In the genomic region with DNA sequence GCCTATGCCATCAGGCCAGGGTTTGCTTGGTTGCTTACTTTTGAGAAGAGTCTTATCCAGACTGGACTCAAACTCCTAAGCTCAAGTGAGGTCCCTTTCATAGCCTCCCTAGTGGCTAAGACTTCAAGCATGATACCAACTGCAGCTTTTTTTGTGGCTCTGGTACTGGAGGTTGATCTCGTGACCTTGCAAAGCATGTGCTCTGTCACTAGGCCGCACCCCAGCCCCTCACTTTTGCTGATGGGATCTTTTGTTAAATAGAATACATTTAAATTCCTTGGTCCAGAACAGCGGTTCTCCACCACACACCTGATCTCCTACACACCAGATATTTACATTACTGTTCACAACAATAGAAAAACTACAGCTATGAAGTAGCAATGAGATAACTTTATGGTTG, we compare ENCODE assay signal across 19 mouse cellular contexts. TPM values are rescaled to one million over a fixed set of nuclear protein-coding genes. Genes with fewer than 3 reads are reported as not detected.
A peak's percentile ranks its signal among the peaks of the same experiment; 100 is the strongest.
DNase-seq lines count a peak whose midpoint lies in the region.
"Had no signal": no experiment of that assay in that cellular context is flagged by ENCODE, and none has a peak within 500 bp of the region (broad histone marks: within the 10 kb centered on the region; RNA-seq: fewer than 3 reads in every experiment).

No protein-coding gene starts in this region.

- peak; percentile 36 for DNase-seq in ES-CJ7 (ENCODE audit: low read depth, low spot score)
- peak; percentile 57 for DNase-seq in R1 (ENCODE audit: low read depth, low spot score)
- peak; percentile 64 for DNase-seq in ZHBTc4 (ENCODE audit: low read depth, low spot score)
- no peak for DNase-seq in right cerebral cortex, adult 18-20 months
- no peak for DNase-seq in gastrocnemius, postnatal 10 days
- DNase-seq in retina, embryonic 14.5 days (ENCODE audit: low spot score), result no peak
- DNase-seq: adrenal gland, adult 2 months; adrenal gland, adult 8-10 months; adrenal gland, postnatal 10 days; adrenal gland, postnatal 14 days; adrenal gland, postnatal 25 days; adrenal gland, postnatal 36 days; B cell, adult 2 months; cerebellum, adult 11 months; cerebellum, adult 11-12 months; cerebellum, adult 18-20 months; cerebellum, adult 2 months; cerebellum, adult 8-10 months; cerebellum, adult 9-10 months had no signal

RNA-seq across cellular contexts. Expression of a gene that starts 29.5 kb away (rescaled TPM):
- 10 to 100 TPM; 77.1 to 84.3 TPM for total RNA-seq in gastrocnemius, postnatal 10 days (2021)

RNA-seq across cellular contexts. Expression of a gene that starts 38.5 kb away (rescaled TPM):
- 100 to 1,000 TPM; 288 to 337 TPM for total RNA-seq in gastrocnemius, postnatal 10 days (2021)

RNA-seq across cellular contexts. Expression of a gene that starts 57.4 kb away (rescaled TPM):
- total RNA-seq in gastrocnemius, postnatal 10 days (2021), result 1 to 10 TPM; 4.2 to 7.6 TPM

Comparison
In these comparisons a context has a peak if more than half of its experiments do, and no peak if none do; other contexts are left out.
1. DNase-seq: peak in ES-CJ7 (single experiment), R1 (single experiment) and ZHBTc4 (single experiment); none in right cerebral cortex, adult 18-20 months (single experiment), gastrocnemius, postnatal 10 days (single experiment) and retina, embryonic 14.5 days (single experiment).